Mouse (Mus musculus) G1E (cell line): ENCODE data around the gene Dusp5.

Source experiments
- CTCF ChIP-seq: IDR thresholded peaks from 2 replicates; pipeline ENCODE4 v1.5.1; 2012; ENCODE audit warnings: low read depth, low read length, inconsistent platforms, mixed read lengths
- GATA1 ChIP-seq: IDR thresholded peaks from 2 replicates; pipeline ENCODE4 v1.6.1; 2012; ENCODE audit warnings: borderline replicate concordance, low read length, inconsistent platforms, mixed read lengths
- GATA2 ChIP-seq: IDR thresholded peaks from 2 replicates; pipeline ENCODE4 v1.6.1; 2012; ENCODE audit warnings: low read depth, low read length, inconsistent platforms, borderline replicate concordance
- POLR2AphosphoS5 ChIP-seq: IDR thresholded peaks from 2 replicates; pipeline ENCODE4 v1.6.1; 2012; ENCODE audit warnings: low read depth, low read length, inconsistent platforms; ENCODE audit not compliant: insufficient replicate concordance
- TAL1 ChIP-seq: conservative IDR thresholded peaks from 2 replicates; pipeline ENCODE4 v1.6.1; 2012; ENCODE audit warnings: low read depth, low read length, inconsistent platforms, mixed read lengths

- TF ChIP-seq GATA1 (no peak), CTCF (no peak), GATA2 (no peak), POLR2AphosphoS5 (no peak), TAL1 (no peak)
Observed at GRCm38 (mm10) chr19:53500298-53501006, 28.5 kb upstream of the Dusp5 start.
